Mouse (Mus musculus) urinary bladder, postnatal 36 days (tissue): ENCODE results near the gene Chst15.

Source experiments
- DNase-seq, 2 experiments: peaks; one replicate each; pipeline ENCODE4 v3.0.0; 2022; ENCODE audit warnings: low spot score in 2 of 2, mixed read lengths in 1 of 2

Chst15 gene

GRCm38 (mm10) chr7:132226379-132227074, 90.5 kb downstream of the Chst15 start:
- DNase-seq, result peak; percentile 79 to 84

DNA sequence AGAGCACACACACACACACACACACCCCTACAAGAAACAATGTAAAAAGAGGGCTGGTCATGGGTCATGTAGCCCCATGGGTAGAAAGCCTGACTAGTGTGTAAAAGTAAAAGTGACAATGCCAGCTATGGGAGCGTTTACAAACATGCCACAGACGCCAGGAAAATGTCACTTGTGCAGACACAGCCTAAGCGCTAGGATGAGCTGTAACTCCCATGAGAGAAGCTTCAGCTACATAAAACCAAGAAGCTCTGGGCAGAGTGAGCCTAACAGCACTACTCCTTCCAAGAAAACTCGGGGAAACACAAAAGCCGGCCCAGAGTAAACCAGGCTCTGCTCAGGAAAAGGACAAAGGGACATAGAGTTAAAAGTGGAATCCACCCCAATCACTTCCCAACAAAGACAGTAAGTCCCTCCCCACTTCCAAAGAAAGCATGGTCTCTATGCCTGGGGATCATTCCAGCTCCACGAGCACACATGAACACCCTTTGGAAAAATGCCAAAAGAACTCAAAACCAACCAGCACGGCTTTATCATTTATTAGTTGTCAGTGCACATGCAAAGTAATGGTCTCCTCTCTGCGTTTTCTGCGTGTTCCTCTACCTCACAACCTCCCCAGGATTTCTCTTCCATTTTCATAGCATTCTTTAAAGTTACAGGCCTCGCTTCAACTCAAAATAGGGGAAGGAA, 93.4 kb downstream of the Chst15 start:
- no peak for DNase-seq

GRCm38 (mm10) chr7:132214031-132214430, 103.0 kb downstream of the Chst15 start:
- no peak for DNase-seq

GRCm38 (mm10) chr7:132213460-132213859, 103.6 kb downstream of the Chst15 start:
- DNase-seq, result peak in 1 of 2 experiments; percentile 70

- DNase-seq, result no peak
Observed at GRCm38 (mm10) chr7:132211920-132212701, 104.9 kb downstream of the Chst15 start.

DNA sequence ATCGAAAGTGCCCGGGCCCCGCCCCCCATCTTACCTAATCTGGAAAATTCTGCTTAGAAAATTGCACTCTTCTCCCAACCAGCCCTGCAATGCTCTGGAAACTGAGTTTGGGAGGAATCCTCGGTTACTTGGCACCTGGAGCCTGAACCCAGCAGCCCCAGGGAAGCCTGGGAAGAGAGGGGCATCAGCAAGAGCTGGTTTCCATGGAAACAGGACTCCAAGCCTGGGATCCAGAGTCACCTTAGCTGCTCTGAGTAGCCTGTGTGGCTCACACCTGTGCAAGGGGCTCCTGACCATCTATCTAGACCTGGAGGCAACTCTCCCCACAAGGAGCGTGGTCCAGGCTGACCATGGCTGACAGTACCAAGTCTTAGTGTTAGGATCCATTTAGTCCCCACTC, 106.4 kb downstream of the Chst15 start:
- no peak for DNase-seq

DNA sequence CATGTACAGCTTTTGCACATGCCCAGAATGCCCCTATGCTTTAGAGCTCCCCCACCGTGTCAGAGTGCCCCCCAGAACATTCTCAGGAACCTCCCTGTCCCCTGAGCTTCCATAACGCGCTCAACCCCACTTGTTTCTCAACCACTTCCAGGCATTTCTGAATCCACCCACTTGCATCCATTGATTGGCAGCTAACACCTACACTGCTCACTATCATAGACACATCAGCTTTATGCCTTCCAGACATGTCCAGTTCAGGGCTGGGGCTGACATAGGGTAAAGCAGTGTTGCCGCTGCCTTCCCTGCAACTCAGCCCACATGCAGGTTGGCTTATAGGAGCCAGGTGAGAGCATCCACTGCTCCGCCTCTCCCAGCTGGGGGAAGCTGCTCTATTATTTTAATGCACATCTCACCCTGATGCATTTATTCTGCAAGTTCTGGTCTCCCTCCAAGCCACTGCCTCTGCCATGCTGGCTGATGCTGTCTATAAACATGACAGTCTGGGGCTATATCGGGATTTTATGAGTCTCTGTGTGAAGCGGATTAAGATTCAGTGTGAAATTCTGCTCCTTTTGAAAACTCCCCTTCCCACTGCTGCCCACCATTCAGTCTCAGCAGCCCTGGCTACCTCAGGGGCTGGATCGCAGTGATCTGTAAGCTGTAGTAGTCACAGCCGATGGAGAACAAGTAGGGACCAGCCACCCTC, 107.9 kb downstream of the Chst15 start:
- DNase-seq, result no peak

DNA sequence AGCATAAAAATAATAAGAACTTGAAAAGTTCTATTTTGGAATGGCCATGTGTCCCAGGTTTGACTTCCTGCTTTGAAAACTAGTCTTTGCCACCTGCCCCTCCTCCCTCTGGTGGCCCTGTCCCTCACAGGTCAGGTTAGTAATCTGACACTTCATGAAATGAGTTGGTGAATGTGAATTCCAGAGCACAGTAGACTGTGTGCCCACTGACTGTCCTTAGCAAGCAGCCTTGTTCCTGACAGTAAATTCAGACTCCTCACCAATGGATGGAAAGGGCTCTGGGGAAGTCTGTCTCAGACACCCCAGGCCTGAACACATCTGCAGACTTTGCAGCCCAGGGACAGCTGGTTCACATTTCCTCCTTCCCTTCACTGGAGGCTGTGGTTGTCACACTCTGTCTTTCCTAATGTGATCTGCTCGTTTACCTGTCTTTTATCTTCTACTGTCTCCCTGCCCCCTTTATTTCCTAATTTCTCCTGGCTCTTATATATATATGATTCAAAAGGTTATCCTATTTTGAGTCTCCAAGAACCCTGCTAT, 112.9 kb downstream of the Chst15 start:
- DNase-seq, result no peak

DNA sequence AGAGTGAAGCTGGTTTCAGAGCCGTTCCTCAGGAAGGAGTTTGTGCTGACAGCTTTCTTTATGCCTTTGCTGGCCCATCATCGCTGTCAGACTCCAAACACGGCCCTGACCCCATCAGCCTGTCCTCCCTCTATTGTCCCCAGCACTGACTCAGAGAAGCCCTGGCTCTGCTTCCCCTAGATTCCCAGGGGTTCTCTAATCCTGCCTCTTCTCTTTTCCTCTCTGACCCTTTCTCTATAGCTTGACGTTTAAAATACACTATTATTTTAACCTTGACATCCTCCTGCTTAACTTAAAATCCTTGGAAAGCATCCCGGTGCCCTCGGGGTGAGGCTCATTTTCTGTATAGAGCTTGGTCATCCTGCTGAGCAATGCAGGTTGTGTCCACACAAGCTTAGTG, 117.3 kb downstream of the Chst15 start:
- DNase-seq, result no peak

DNA sequence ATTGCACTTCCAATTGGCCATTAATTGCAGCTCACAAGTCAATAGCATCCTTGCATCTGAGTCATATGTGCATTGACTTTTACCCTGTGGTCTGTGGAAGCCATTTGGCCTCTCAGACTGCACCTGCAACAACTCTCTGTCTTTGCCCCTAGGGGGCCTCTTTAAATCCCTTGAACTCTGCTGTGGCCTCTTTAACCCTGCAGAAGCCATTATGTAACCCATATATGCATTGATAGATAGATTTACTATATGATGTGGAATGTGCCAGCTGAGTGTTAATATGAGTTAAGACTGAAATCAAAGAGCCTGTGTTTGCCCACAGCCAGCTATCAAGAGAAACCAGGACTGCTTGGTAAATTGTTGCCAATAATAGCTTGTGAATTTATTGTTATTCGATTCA, 118.2 kb downstream of the Chst15 start:
- no peak for DNase-seq

- DNase-seq, result no peak
Observed at GRCm38 (mm10) chr7:132197817-132198475, 119.1 kb downstream of the Chst15 start.

DNA sequence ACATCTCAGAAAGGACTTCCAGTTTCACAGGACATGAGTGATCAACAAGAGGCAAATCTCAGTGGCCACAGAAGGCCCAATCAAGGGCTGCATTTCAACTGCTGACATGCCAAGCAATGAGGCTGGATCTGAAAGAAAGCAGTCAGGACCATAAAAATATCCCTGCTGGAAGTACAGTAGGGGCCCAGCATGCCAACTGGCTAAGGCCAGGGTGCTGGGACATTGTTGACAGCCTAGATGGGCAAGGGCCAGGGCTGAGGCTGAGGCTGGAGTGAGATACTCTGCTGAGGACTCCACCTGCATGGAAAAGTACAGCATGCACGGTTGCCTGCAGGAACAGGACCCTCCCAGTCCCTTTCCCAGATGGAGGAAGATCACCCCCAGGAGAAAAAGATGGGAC, 120.4 kb downstream of the Chst15 start:
- DNase-seq, result no peak

GRCm38 (mm10) chr7:132193606-132194005, 123.4 kb downstream of the Chst15 start:
- DNase-seq, result no peak

DNA sequence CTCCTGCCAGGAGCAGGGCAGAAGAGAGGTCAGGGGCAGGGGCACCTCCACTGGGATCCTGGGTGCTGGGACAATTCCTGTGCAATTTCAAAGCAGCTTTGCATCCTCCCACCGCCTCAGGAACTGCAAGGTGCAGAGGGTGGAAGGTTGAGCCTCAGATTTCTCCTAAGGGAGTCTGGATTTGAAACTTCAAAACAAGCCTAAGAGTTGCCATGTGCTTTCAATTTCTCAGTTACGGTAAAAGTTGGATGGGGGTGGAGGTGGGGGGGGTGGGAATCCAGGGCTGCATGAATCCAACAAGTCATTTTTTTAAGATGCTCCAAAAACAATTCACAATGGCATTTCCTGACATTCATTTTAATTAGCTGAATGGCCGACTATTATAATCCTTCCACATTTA, 129.6 kb downstream of the Chst15 start:
- no peak for DNase-seq
